Mouse (Mus musculus): ENCODE data around the gene Neurl1a.

- TF ChIP-seq MAX (IDR thresholded peaks at IDR 0.05; ENCODE audit: low read length) (no peak), CTCF (IDR thresholded peaks at IDR 0.05 in 2 of 3, conservative IDR thresholded peaks at IDR 0.05 in 1 of 3; ENCODE audit: control insufficient read depth in 1 of 3, insufficient read depth in 1 of 3, low read depth in 2 of 3, low read length in 3 of 3, poor library complexity in 1 of 3, severe bottlenecking in 1 of 3) (no peak), MXI1 (IDR thresholded peaks at IDR 0.05; ENCODE audit: low read depth, low read length) (no peak)
Observed at GRCm38 (mm10) chr19:47221006-47221405, 42.4 kb downstream of the Neurl1a start.

Data from MEL (cell line).